Mouse (Mus musculus): ENCODE results near the gene Olfr536.
A peak's percentile ranks its signal among the peaks of the same experiment; 100 is the strongest.
"Not testable (repeated sequence)": the region's sequence is repeated elsewhere in the genome, so short reads cannot be mapped to it uniquely, and the experiment has no call there.

Gene Olfr536

DNA sequence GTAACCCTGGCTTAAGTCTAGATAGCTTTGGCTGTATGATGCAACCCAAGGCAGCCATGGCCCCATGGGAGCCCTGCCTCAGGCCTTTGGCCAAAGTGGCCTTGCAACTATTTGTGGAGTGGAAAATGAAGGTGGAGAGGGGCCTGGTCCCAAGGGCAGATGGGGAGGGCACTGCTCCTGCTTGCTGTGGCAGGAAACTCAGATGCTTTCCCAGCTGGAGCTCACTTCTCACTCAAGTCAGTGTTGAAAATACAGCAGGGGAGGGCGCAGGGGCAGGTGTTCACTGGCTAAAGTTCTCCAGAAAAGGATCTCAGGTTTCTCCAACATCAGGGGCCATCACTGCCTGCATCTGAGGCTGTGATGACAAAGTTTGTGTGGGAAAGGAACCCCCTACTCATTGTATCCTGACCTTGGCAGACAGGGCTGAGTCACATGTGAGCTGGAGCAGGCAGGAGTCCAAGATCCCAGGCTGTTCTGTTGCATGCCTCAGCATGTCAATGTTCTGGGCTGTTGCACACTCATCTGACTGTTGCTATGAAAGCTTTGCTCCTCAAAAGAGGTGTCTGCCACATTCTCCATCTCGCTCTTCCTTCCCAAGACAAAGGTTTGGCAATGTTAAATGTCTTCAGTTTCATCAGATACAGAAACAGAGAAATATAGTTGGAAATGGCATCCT, at the start of gene Olfr536:
TSS of gene Olfr536 (minus strand) at position 51 of the 676 bp plus-strand sequence.
- DNase-seq: peak; percentile 59 to 66

DNA sequence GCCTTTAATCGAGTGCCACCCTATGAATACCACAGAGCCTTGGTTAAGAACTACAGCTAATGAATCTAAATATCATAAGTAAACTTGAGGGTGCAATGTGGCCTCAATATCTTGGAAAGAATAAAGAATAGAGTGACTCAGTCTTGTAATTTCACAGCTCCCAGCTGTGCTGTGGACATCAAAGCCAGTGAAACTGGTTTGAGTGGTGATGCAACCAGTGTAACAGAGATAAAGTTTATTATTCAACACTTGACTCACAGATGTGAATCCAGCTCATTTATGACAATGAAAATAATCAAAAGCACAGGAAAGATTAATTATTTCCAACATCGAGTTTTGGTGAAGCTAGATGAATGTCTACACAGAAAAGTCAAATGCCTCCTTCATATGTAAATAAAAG, 32.5 kb upstream of the Olfr536 start:
- DNase-seq: no peak

DNA sequence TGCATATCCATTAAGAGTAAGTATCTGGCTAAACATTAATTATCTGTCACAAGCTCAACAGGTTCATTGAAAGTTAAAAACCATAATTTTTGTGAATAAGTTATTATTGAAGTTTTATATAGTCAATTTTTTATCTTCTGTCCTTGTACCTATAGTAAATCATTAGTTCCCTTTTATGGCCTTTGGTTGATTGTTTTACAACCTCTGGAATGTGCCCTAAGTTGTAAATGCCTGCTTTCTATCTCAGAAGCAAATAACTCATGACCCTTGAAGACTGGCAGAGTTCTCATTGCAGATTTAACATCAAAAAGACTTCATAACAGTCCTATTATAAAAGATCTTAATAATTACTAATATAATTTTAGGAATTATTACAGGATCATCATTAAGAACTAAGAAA, 12.5 kb downstream of the Olfr536 start:
- DNase-seq: no peak

DNA sequence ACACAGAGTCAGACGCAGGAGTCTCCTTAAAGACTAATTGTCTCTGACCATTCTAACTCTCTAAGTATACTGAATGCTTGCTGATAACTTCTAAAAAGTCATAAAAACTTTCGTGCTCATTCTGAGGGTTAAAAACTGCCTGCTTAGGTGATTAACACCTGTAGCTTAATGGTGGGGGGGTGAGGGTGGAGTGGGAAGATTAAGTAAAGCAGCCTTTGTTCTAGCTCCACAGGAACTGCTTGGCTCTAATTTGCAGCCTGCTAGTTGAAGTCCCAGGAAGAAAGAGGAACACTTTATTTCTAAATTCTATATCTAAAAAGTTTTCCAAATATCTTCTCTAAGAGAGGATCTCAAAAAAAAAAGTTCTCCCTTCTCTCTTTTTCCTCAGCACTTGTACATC, 13.0 kb downstream of the Olfr536 start:
- DNase-seq: no peak

DNA sequence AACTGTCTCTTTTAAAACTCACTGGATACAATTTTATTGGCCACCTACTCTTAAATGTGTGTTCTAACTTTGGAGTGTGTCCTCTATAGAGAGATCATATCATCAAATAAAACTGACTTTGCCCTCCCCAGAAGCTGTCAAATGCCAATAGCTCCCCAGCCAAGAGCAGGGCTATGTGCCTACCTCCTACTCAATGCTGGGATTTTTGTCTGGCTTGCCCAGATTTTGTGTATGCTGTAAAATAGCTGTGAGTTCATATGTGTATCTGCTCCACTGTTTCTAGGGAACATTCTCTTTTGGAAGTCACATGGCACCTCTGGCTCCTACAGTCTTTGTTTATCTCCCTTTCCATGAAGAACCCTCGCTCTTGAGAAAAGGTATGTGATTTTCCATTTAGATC, 18.2 kb downstream of the Olfr536 start:
- no peak for DNase-seq

DNA sequence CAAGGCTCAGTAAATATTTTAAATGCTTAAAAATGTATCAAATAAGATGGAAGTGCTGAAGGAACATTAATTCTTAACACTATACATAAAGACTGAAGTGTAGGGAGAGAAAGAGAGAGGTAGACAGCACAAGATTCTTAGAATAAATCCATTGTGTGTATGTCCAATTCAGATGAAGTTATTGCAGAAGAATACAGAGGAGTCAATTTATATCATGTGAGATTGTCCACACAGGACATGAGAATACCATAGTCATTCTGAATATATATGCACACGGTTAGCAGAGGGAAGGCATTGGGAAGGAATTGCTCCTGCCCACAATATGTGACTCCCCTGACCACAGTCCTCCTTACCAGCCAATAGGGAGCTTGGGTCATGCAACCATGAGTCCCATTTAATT, 23.3 kb downstream of the Olfr536 start, which contains the start of gene Olfr535:
TSS of gene Olfr535 (plus strand) at position 301 of the 400 bp plus-strand sequence.
- DNase-seq: no peak

DNA sequence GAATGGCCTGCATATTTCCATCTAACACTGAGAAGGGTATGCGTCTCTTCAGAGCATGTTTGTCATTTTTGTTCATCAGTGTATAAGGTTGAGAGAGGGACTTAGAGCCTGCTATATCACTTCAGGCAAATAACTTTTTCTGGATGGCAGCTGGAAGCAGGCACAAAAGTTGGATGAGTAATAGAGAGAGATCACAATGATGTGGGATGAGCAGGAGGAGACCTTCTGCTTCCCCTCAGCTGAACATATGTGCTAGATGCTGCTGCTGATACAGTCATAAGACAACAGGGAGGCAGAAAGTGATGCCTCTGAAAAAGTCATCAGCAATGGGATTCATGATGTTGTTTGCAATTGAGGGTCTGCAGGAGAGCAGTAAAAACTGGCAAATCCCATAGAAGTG, 28.5 kb downstream of the Olfr536 start:
- no peak for DNase-seq

DNA sequence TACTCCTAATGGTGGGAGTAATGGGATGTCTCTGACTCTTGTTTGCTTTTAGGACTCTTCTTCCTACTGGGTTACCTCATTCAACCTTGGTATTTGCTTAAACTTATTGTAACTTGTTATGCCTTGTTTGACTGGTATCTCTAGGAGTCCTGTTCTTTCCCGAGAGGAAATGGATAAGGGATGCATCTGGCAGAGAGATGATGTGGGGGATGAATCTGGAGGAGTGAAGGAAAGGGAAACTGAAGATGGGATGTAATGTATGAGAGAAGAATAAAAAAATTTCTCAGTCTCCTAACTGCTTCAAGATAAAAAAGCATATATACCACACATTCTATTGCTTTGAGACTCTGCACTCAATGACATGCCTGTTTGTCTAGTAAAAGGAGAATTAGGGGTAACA, 29.3 kb downstream of the Olfr536 start:
- DNase-seq: no peak

DNA sequence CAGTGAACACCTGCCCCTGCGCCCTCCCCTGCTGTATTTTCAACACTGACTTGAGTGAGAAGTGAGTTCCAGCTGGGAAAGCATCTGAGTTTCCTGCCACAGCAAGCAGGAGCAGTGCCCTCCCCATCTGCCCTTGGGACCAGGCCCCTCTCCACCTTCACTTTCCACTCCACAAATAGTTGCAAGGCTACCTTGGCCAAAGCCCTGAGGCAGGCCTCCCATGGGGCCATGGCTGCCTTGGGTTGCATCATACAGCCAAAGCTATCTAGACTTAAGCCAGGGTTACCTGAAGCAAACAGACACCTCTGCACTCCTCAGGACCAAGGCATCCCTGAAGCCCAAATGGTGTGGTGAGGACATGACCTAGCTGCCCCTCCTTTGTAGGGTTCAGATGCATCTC, 44.1 kb downstream of the Olfr536 start, which contains the start of gene Olfr533:
TSS of gene Olfr533 (plus strand) at position 301 of the 400 bp plus-strand sequence.
- not testable (repeated sequence) for DNase-seq

Data from cerebellum, postnatal 10 days (tissue).